Mouse (Mus musculus) stomach, postnatal 0 days (tissue): ENCODE data around the gene G6pc.

Experiments
- CTCF ChIP-seq: IDR thresholded peaks from 2 replicates; pipeline ENCODE4 v1.5.1; 2016; ENCODE audit warnings: antibody characterized with exemption, low read depth, mild to moderate bottlenecking, moderate library complexity
- EP300 ChIP-seq: optimal IDR thresholded peaks from 2 replicates; pipeline ENCODE3; 2016; ENCODE audit warnings: antibody characterized with exemption

DNA sequence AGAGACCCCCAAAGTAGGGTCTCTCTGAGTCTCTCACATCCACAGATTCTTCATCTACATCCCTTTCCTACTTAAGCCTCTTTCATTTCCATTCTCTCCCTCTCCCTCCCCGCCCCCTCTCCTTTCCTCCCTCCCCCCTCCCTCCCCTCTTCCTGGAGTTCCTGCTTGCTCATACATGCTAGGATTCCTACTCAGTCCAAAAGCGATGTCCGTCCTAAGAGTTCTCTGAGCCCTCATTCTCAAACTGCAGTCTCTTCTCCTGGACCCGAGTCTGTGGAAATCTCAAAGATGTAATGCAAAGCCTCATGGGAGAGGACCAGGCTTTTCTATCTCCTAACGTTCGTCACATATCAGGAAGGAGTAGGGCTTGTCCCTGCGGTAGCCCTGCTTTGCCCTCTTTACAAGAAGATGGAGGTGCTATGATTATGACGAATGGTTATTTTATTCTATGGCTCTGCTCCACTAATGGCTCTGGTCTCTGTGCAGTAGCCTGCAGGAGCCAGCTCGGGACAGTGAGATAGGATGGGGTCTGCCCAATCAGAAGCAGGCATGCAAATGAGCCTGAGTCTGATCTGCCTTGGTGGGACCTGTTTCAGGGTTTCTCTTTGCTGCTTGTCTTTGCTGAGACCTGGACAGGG, 29.1 kb upstream of the G6pc start:
- TF ChIP-seq CTCF = no peak
- TF ChIP-seq EP300 = no peak
